Mouse (Mus musculus) mature B cell (primary cell): Measurements from ENCODE around the gene Cmah.

Experiments
- in situ Hi-C: fragments of 300-500 bp; cut with MboI; formaldehyde crosslinking; loops from 2 replicates; pipeline ENCODE4 v1.14.3; 2019

The Cmah gene

GRCm38 (mm10) chr13:24327201-24327600 lies at the start of gene Cmah:
TSS of gene Cmah (plus strand) at chr13:24327404.
- in situ Hi-C loops: no loop called here

GRCm38 (mm10) chr13:24279407-24279761 lies 47.8 kb upstream of the Cmah start:
- in situ Hi-C loops: loop anchor here (25.0 kb wide), 1 partner anchor 492 kb away; no protein-coding TSS in a partner anchor

GRCm38 (mm10) chr13:24279762-24280438 lies 47.3 kb upstream of the Cmah start:
- in situ Hi-C loops: loop anchor here (10.0 to 25.0 kb wide), 2 partner anchors 165 to 493 kb away; no protein-coding TSS in a partner anchor

DNA sequence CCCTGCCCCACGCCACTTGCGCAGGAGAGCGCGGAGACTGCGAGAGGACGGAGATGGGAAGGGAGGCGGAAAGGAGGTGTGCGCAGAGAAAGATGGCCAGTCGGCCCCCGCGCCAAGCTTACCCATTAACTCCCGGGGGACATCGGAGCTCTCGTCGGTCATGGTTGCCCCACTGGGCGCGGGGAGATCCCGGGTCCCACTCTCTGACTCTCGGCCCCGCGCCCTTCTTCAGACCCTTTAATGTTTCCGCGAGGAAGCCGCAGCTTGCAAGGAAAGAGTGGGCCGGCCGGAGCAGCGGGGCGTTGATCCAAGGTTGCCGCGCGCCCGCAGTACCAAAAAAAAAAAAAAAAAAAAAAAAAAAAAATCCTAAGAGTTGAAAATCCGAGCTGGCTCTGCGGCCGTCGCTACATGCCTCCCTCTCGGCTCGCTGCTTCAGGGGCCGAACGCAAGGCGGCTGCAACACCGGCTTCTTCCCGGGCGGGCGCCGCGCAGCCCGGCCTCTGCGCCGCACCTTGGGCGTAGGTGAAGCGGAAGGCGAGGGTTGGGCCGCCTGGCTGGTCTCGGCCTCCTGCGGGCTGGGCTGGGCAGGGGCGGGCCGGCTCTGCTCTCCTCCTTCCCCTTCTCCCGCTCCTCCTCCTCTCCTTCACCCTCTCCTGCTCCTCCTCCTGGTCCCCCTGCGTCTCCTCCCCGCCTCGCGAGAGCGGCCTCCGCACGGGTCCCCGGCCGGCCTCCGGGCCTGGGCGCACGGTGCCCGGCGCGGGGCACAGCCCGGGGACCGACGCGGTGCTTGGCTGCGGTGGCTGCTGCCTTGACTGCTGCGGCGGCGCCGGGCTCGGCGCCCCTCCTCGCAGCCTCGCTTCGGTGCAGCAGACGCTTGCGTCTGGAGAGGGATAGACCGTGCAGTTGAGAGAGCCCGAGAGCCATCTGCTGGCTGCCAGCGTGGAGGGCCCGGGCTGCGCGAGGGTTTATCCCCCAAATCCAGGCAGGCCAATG lies 46.5 kb upstream of the Cmah start, which contains the start of gene Carmil1:
Gene Carmil1 (minus strand): TSS at position 357 of the 993 bp plus-strand sequence.
- in situ Hi-C loops: loop anchor here (10.0 to 25.0 kb wide), 2 partner anchors 166 to 493 kb away; no protein-coding TSS in a partner anchor

DNA sequence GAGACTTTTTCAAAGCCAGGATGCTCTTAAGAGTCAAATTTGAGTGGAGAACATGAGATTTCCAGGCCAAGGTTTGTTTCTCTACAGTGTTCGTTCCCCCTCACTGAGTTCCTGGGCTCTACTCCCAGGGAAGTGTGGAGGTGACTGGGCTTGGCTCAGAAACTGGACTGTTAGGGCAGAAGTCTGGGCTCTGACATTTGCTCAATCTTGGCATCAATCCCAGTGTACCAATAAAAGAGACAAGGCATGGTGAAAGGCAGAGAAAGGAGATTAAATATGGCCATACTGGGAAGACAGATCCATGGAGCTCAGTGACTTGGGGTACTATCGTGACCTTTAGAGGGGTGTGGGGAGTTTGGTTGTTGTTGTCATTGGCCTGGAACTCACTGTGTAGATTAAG lies 39.8 kb upstream of the Cmah start:
- in situ Hi-C loops: loop anchor here (10.0 to 25.0 kb wide), 2 partner anchors 173 to 500 kb away; no protein-coding TSS in a partner anchor

DNA sequence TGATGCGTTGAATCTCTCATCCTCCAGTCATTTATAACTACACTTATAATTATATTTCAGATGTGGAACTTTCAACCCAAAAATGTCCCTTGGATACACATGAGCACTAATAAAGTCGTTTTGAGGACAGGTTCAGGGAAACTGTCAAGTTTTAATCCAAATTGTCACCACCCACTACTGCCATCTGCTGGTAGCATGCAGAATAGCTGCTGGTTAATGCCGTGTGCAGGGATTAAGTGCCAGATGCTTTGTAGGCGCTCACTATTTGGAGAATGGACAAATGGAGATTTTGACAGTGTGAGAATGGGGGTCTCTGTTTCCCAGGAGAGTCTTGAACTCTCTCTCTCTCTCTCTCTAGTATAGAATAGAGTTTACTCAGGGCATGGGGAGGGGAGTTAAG lies 30.0 kb upstream of the Cmah start:
- in situ Hi-C loops: loop anchor here (25.0 kb wide), 1 partner anchor 510 kb away; no protein-coding TSS in a partner anchor

GRCm38 (mm10) chr13:24305486-24305885 lies 21.7 kb upstream of the Cmah start:
- in situ Hi-C loops: no loop called here

DNA sequence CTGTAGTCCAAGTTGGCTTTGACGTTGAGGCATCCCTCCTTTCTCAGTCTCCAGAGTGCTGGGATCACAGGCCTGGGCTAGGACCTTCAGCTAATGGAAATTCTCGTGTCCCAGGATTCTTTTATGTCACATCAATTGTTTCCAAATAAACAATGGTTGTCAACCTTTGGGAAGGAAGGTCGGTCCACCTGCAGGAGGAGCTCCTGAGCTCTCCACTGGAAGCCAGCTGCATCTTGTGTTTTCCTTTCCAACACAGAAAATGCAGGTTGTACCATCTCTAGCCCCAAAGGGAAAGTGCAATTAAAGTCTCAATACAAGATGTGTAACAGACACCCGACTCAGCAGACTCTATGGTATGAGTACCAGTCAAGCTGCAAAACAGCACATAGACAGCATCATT lies 21.0 kb upstream of the Cmah start:
- in situ Hi-C loops: no loop called here

DNA sequence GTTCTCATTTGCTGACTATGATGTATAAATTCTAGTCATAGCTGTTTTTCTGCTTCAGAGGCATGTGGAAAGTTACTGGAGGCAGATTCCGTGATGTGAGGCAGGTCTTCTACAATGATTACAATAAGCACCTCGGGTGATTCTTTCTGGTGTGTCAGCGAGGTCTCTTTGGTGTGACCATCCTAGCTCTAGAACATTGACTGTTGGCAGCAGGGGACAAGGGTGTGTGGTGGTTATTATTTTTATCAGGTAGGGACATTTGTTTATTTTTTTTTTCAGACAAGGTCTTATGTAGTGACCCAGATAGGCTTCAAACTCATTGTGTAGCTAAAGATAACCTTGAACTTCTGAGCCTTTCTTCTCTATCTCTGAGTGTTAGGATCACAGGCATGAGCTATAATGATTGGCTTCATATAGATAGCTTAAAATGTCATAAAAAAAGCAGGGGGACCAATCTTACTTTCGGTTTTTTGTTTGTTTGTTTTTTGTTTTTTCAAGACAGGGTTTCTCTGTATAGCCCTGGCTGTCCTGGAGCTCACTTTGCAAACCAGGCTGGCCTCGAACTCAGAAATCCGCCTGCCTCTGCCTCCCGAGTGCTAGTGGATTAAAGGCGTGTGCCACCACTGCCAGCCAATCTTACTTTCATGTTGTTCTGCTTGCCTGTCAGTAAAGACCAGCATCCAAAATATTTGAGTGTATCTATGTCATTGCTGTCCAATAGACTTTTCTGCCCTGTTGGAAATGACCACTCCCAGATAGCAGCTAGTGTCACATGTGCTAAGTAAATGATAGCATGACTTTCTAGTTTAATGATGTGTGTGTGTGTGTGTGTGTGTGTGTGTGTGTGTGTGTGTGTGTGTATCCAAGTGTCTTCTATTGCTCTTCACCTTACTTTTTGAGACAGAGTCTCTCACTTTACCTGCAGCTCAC lies 15.9 kb upstream of the Cmah start:
- in situ Hi-C loops: no loop called here

DNA sequence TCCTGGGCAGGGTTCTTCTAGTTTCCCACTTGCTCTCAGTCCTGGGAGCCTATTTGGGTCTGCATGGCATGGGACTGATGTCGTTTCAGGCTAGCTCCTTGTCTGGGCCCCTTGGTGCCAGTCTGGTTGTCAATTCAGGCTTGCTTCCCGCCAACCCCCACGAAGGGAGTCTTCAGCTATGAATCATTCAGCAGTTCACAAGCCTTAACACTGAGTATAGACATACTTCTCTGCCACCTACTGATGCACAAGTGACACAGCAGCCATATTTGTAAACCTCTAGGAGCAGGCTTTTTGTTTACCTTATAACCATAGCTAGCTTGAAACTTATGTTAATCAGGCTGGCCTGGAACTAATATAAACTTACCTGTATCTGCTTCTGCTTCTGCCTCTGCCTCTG lies 10.6 kb upstream of the Cmah start:
- in situ Hi-C loops: no loop called here

DNA sequence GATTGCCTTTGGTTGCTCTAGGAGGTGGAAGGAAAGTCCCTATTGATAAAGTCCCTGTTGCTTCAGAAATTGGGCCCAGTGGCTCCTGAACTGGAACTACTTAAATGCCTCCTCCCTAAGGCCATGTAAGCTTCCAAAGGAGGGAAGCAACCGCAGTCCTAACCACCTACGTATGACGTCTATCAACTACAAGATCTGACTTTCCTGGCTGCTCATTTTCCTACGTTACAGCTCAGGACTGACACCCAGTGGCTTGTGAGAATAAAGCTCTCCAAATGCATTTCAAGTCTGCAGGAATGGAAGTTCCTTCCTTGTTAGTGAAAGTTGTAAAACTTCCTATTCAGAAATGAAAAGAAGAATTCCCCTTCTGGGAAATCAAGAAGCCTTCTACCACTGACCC lies 8.6 kb upstream of the Cmah start:
- in situ Hi-C loops: no loop called here

- in situ Hi-C loops: no loop called here
Observed at GRCm38 (mm10) chr13:24321313-24321712, 5.9 kb upstream of the Cmah start.

GRCm38 (mm10) chr13:24328036-24328817 lies 1.0 kb downstream of the Cmah start:
- in situ Hi-C loops: no loop called here

- in situ Hi-C loops: no loop called here
Observed at GRCm38 (mm10) chr13:24330128-24330527, 2.9 kb downstream of the Cmah start.

DNA sequence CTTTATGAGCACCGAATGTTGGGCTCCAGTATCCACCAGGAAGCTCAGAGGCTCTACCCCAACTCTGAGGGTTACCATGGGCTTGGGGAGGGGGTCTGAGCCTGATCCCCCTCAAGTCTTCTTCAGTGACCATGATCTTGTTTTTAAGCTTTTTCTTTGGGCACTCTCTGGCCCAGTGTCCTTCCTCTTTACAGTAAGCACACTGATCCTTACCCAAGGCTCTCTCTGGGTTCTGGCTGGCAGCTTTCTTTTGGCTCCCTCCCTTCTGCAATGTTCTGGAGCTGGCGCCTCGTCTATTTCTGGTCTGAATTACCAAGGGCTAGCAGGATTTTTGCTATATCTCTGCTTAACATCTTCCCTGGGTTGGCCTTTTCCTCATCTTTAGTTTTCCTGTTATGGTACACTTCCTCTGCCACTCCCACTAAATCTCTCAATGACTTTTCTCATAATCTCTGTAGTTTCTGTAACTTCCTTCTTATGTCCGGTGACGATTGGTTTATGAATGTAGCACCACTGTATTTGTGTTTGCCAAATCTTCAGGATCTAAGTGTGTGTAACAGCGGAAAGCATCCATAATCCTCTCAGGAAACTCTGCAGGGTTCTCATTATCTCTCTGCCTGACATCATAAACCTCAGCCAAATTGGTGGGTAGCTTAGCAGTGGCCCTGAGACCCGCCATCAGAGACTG lies 3.8 kb downstream of the Cmah start:
- in situ Hi-C loops: no loop called here

DNA sequence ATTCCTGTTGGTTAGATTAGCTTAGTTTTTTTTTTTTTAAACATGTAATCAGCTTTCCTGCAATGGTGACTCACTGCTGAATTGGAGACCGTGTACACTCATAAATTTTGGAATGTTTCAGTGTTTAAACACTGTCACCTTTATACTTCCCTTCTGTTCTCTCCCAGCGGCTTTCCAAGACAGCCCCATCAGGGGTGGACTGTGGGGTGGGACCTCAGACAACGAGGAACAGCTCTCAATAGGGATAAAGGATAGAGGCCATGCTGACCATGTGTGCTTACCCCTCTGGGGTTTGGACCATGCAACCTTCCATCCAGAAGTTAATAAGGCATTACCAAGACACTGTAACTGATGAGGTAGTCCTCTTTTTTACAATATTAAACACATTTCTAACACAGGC lies 5.3 kb downstream of the Cmah start:
- in situ Hi-C loops: no loop called here

DNA sequence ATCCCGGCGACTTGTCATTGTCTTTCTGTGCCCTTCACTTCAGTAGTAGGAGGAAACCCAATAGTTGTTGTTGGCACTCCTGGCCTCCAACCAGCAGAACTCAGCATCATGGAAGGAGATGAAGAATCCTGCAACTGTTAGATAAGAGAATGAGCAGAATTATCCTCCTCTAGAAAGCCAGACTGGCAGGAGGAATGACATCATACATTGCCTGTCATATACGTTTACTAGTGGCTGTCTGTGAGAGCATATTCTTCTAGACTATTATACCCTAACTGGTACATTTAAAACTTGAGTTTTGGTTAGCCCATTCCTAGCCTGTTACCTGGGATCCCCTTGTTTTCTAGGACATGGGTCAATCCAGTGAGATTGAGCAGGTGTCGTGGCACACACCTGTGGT lies 9.6 kb downstream of the Cmah start:
- in situ Hi-C loops: no loop called here

- in situ Hi-C loops: no loop called here
Observed at GRCm38 (mm10) chr13:24337874-24338273, 10.7 kb downstream of the Cmah start.

- in situ Hi-C loops: no loop called here
Observed at GRCm38 (mm10) chr13:24338343-24338861, 11.2 kb downstream of the Cmah start.

GRCm38 (mm10) chr13:24339907-24340306 lies 12.7 kb downstream of the Cmah start:
- in situ Hi-C loops: loop anchor here (5.0 kb wide), 1 partner anchor 62 kb away; no protein-coding TSS in a partner anchor
